Mouse (Mus musculus) heart, embryonic 10.5 days (tissue): ENCODE measurements around the gene Klf3. TPM values are rescaled to one million over a fixed set of nuclear protein-coding genes. Genes with fewer than 3 reads are reported as not detected.
A peak's percentile ranks its signal among the peaks of the same experiment; 100 is the strongest.

Experiments
- DNase-seq: peaks from one replicate; pipeline ENCODE4 v3.0.0-alpha.2; 2017; ENCODE audit warnings: low spot score
- H3K27ac ChIP-seq: fragments of 300-500 bp; sonication (generic); 2 replicates; pipeline ENCODE4 v1.5.1; 2016; ENCODE audit warnings: mild to moderate bottlenecking
- H3K27me3 ChIP-seq: fragments of 300-500 bp; sonication (generic); 2 replicates; pipeline ENCODE4 v1.6.1; 2016; ENCODE audit warnings: mild to moderate bottlenecking; ENCODE audit not compliant: poor library complexity, insufficient read depth, severe bottlenecking
- H3K36me3 ChIP-seq: fragments of 300-500 bp; sonication (generic); 2 replicates; pipeline ENCODE4 v1.6.1; 2016; ENCODE audit warnings: mild to moderate bottlenecking, moderate library complexity
- H3K4me1 ChIP-seq: fragments of 300-500 bp; sonication (generic); 2 replicates; pipeline ENCODE4 v1.6.1; 2016; ENCODE audit warnings: mild to moderate bottlenecking
- H3K4me3 ChIP-seq: fragments of 300-500 bp; sonication (generic); 2 replicates; pipeline ENCODE4 v1.5.1; 2016; ENCODE audit warnings: mild to moderate bottlenecking, moderate library complexity
- H3K9me3 ChIP-seq: fragments of 300-500 bp; sonication (generic); 2 replicates; pipeline ENCODE4 v1.6.1; 2016; ENCODE audit warnings: mild to moderate bottlenecking, moderate library complexity
- WGBS: fragments of 180-500 bp; shearing (Covaris S2); methylation state at CpG from one replicate; pipeline ENCODE4 v1.1.7; 2016; 5-methylcytosine and 5-hydroxymethylcytosine counted together
- polyA plus RNA-seq: library from polyadenylated mRNA; unstranded; fragments of >200 nt; fragmentation: Nextera tagmentation; extraction: Ambion mirVana; gene quantifications from 2 replicates; pipeline ENCODE4 v1.2.1, GENCODE M21; 2016

Klf3 gene
- polyA plus RNA-seq, 1 experiment from 2014 or later: 61.8 TPM

DNA sequence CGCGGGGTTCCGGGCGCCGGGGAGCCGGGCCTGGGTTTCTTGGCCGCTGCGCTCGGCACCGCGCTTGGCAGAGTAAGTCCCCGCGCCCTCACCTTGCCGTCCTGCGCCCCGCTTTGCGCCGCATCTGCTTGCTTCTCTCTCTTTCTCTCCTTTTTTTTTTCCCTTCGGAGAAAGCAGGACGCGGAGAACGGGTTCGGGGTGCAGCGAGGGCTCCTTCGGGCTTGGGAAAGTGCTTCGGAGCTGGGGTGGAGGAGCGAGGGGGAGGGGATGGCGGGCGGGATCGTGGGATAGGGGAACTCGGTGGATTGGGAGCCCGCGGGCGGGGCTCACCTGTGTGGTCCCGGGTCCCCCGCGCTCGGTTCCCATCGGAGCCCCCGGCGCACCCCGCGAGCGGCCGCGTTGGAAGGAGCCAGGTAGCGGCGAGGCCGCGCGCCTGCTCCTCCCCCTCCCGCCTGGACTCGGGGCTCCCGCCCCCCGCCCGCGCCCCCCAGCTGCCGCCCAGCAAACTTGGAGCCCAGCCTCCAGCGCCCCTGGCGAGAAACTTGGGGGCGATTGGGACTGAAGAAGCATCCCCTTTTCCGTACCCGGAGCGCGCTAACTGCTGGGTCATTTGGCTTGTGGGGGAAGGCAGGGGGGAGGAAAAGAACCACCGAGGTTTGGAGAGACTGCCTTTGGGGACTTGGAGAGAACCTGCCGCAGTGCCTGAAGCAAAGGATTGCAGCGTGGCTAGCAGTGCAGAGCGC, 703 bp downstream of the Klf3 start:
- Histone ChIP-seq H3K4me3 (peak overlapping the region; percentile 96), H3K36me3 (no peaks in the 10 kb centered on the region; the same call in 1 of the 2 replicates), H3K27me3 (no peaks in the 10 kb centered on the region), H3K4me1 (peaks cover 56% of the 10 kb centered on the region), H3K27ac (peak overlapping the region; percentile 99), H3K9me3 (0 out of 2 replicates have a peak, but pooled peaks cover 5% of the 10 kb centered on the region)
- DNase-seq: peak; percentile 83
- WGBS: under 1% methylated on average over 68 of the region's 69 CpGs

DNA sequence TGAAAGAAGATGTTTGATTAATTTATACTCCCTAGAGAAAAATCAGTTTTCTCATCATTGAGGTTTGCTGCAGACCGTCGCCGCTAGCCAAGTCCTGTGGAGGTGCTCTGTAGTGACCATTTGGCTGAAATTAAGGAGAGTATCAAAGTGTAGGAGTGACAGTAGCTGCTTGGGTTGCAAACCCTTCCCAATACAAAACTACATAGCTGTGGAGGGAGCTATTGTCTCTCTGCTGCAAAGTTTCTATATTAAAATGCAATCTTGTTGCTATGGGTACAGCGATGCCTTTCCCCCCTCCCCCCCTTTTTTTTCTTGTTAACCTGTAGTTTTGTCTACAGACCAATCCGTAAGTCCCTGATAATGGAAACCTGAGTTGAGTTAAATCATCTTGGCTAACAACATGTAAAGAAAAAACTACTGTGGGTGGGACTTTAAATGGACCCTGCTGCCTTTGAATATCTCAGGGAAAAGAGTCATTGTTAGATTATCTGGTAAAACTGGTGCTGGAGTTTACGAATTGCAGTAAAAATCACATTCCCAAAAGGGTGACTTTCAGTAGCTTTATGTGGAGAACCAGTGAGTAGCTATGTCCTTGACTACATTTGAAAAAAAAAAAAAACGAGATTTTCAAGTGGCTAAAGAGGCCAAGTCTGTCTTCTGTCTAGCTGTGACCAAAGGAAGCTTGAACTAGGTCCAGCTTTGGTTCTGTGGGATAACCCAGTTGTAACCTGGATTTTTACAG, 2.1 kb downstream of the Klf3 start:
- H3K36me3 ChIP-seq: peaks cover 8% of the 10 kb centered on the region
- WGBS: 8% methylated on average over 7 of the region's 7 CpGs
- DNase-seq: no peak
- H3K4me1 ChIP-seq: peaks cover 70% of the 10 kb centered on the region
- H3K4me3 ChIP-seq: peak overlapping the region; percentile 96
- H3K27ac ChIP-seq: peak overlapping the region; percentile 99
- H3K9me3 ChIP-seq: no peaks in the 10 kb centered on the region
- no peaks in the 10 kb centered on the region for H3K27me3 ChIP-seq

DNA sequence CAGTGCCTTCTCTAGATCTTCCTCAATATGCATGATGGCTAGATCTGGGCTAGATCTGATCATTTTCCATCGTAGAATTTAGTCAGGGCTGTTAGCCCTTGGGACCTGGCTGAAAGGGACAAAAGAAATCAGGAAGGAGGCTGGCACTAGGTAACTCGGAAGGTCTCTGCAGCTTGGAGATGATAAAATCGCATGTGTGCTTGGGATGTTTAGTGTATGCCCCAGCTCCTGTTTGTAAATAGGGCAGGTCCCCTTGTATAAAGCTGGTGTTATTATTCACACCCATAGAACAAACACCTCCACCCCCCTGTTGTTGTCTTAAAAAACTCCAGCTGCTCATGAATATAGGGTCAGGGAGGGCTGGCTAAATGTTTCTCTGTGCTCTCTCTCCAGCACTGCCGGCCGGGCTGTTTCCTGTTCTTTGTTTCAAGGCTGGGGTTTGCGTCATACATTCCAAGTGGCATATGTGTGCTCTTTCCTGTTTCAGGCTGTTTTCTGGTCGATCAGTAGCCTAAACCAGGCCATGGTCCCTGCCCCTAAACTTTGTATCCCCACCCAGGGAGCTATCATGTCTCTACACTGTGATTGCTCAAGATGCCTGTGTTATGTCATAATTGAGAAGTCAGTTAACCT, 2.8 kb downstream of the Klf3 start:
- Histone ChIP-seq H3K4me1 (peaks cover 77% of the 10 kb centered on the region), H3K27me3 (no peaks in the 10 kb centered on the region), H3K9me3 (no peaks in the 10 kb centered on the region), H3K4me3 (peak overlapping the region; percentile 96), H3K27ac (peak overlapping the region; percentile 99), H3K36me3 (peaks cover 8% of the 10 kb centered on the region)
- DNase-seq: peak; percentile 86
- 3% methylated on average over 7 of the region's 7 CpGs for WGBS

DNA sequence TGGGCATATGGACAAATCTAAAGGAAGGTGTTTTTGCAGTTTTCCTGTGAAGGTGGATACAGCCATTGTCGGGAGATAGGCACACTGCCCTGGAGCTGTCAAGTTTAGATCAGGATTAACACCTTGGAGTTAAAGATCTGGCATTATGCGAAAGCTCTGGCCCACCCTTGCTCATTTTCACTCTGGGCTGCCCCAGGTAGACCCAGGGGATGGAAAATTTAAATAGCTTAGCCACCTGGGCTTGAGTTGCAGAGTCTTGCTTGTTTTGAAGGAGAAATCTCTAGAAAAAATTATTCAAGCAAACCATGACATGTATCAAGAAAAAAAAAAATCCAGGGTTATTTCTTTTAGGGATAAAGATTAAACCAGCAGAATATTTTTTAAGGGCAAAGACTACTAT, 3.4 kb downstream of the Klf3 start:
- Histone ChIP-seq H3K9me3 (no peaks in the 10 kb centered on the region), H3K36me3 (peaks cover 8% of the 10 kb centered on the region), H3K27me3 (no peaks in the 10 kb centered on the region), H3K27ac (peak overlapping the region; percentile 99), H3K4me3 (peak overlapping the region; percentile 96), H3K4me1 (peaks cover 79% of the 10 kb centered on the region)
- 10% methylated on average over 2 of the region's 2 CpGs for WGBS
- no peak for DNase-seq

DNA sequence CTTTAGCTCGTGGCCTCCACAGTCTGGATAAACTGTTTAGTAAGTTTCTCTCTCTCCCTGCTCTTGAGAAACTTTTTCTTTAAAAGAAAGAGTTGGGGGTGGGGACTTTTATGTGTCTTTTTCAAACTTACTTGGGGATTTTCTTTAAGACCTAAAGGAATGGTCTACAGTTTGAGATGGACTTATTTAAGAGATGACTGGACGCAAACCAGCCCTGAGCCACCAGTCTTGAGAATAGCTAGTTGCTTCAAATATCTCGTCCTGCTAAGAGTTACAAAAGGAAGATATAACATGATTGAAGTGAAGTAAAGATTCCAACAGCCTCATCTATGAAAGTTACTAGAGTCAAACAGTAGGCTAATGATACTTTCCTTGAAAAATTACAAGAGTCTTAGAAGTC, 4.0 kb downstream of the Klf3 start:
- Histone ChIP-seq H3K27ac (peak overlapping the region; percentile 99), H3K4me3 (peak overlapping the region; percentile 43; the same call in 1 of the 2 replicates), H3K4me1 (peaks cover 83% of the 10 kb centered on the region), H3K9me3 (no peaks in the 10 kb centered on the region), H3K36me3 (peaks cover 8% of the 10 kb centered on the region), H3K27me3 (no peaks in the 10 kb centered on the region)
- 39% methylated on average over 3 of the region's 3 CpGs for WGBS
- DNase-seq: no peak

DNA sequence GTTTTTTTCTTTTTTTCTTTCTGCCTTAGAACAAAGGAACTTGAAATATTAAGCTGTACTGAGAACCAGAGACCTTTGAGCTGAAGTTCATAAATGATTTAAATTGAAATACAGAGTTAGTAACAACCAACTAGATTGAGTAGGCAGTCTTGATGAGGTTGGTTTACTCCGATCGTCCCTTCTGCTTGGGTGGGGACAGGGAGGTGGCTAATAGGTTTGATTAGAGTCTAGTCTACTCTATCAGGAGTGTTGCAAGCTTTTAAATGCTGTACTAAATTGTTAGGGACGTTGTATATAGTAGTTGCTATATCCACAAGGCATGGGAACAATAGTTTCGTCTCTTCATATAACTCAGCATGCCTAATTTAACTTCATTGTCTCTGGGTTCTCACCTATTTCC, 4.4 kb downstream of the Klf3 start:
- Histone ChIP-seq H3K36me3 (peaks cover 8% of the 10 kb centered on the region), H3K9me3 (no peaks in the 10 kb centered on the region), H3K4me1 (peaks cover 84% of the 10 kb centered on the region), H3K27me3 (no peaks in the 10 kb centered on the region), H3K27ac (peak overlapping the region; percentile 99), H3K4me3 (peak overlapping the region; percentile 43)
- DNase-seq: no peak
- 29% methylated on average over 4 of the region's 4 CpGs for WGBS

DNA sequence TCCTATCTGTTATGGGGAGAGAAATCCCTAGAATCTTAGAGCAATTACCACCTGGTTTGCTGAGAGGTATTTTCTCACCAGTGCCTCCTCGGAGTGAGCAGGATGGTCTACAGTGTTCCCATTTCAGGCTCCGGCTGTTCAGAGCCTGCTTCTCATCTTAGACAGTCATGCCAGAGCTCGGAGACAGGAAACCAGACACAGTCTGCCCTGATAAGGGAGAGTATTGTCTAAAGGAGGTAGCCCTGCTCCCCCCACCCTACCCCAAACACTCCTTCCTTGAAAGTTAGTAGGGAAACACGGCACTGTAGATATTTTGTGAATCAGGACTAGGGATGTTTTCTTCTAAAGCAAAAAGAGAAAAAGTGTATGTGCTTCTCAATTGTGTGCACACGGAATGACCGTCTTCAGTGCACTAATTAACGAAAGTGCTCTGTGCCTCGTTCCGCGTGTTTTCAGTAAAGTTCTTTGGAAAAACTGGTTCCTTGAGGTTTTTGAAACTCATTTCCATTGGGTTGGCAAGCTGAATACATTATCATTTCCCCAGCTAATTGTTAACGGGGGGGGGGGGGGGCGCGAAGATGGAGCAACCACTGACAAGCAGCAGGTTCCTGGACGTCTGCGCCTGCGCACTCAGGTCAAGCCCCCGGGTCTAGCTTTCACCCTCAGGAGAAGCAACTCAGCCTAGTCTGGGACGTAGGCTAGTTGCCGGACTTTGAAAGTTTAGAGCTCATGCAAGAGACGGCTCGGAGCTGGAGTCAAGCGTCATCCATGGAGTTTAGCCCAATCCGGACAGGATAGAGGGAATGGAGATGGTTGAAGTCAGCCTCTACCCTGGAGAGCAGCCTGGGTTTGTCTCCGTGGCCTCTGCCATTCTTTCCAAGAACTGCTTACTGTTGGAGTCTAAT, 5.2 kb downstream of the Klf3 start:
- peak; percentile 87 for DNase-seq
- Histone ChIP-seq H3K4me3 (peak overlapping the region; percentile 43), H3K27me3 (no peaks in the 10 kb centered on the region), H3K4me1 (peaks cover 81% of the 10 kb centered on the region), H3K27ac (peak overlapping the region; percentile 99), H3K9me3 (no peaks in the 10 kb centered on the region), H3K36me3 (peaks cover 8% of the 10 kb centered on the region)
- 34% methylated on average over 24 of the region's 24 CpGs for WGBS

DNA sequence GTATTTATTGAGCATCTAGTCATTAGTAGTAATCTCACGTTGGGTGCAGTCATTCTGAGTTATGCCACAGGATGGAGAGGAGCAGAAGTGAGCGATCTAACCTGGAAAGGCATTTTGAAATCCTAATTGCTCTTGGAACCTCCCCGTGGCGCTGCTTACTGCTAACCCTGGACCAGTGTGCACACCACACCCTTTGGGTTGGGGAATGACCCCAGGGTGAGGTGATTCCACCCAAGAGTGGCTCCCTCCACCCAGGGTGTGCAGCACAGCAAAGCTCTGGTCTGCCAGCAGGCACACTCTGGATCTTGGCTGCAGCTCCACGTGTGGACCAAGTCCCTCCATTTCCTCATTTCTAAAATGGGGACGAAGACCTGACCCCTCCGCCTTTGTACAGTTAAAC, 6.1 kb downstream of the Klf3 start:
- Histone ChIP-seq H3K36me3 (peaks cover 8% of the 10 kb centered on the region), H3K27me3 (no peaks in the 10 kb centered on the region), H3K4me1 (peaks cover 85% of the 10 kb centered on the region), H3K9me3 (no peaks in the 10 kb centered on the region), H3K4me3 (peak overlapping the region; percentile 43; the same call in 1 of the 2 replicates), H3K27ac (peak overlapping the region; percentile 99)
- DNase-seq: no peak
- WGBS: 82% methylated on average over 7 of the region's 7 CpGs

DNA sequence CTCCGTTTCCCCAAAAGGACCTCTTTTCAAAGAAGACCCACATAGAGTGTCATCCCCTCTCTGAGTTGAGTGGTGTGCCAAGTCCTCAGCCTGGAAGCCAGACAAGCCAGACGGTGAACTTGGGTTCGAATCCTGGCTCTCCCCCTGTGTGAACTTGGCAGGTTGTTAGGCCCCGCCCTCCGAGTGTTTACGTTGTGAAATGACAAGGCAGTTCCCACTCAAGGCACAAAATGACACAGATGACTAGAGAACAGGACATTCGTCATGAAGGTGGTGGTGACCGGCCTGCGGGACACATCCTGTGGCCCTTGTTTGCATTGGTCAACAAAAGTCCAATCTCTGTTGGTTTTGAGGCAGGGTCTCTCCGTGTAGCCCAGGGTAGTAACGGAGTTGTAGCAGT, 6.7 kb downstream of the Klf3 start:
- peaks cover 88% of the 10 kb centered on the region for H3K4me1 ChIP-seq
- peak overlapping the region; percentile 99; the same call in 1 of the 2 replicates for H3K27ac ChIP-seq
- DNase-seq: no peak
- no peak overlapping the region for H3K4me3 ChIP-seq
- H3K9me3 ChIP-seq: no peaks in the 10 kb centered on the region
- H3K27me3 ChIP-seq: no peaks in the 10 kb centered on the region
- peaks cover 8% of the 10 kb centered on the region for H3K36me3 ChIP-seq
- WGBS: 79% methylated on average over 11 of the region's 11 CpGs

DNA sequence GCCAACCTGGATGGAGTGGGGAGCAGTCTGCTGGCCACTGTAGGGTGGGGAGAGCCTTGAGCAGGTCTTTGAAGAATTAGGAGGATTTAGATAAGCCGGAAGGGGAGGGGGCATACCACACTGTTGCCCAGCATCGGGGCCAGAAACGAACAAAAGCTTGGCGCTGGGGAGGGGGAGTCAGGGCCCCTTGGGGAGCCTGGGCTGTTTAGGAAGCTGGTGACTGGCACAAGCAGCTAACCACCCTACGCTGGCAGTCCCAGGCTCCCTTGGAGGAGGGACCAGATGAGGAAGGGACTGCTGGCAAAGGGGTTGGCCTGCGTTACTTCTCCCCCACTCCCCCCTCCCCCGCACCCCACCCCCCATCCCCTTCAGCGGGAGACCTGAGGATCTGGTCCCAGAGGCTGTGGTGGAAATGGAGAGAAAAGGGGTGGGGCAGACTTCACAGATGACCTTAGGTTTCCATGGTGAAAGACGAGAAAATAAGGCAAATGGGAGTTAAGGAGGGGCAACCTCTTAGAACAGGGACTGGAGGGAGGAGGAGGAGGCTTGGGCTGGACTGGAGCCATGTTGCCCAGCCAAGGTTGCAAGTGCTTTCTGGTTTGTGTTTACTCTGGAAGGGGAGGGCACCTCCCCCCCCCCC, 7.8 kb downstream of the Klf3 start:
- Histone ChIP-seq H3K4me3 (peak overlapping the region; percentile 44), H3K4me1 (peaks cover 85% of the 10 kb centered on the region), H3K36me3 (peaks cover 8% of the 10 kb centered on the region), H3K9me3 (no peaks in the 10 kb centered on the region), H3K27ac (peak overlapping the region; percentile 99), H3K27me3 (no peaks in the 10 kb centered on the region)
- DNase-seq: no peak
- WGBS: under 1% methylated on average over 9 of the region's 9 CpGs

DNA sequence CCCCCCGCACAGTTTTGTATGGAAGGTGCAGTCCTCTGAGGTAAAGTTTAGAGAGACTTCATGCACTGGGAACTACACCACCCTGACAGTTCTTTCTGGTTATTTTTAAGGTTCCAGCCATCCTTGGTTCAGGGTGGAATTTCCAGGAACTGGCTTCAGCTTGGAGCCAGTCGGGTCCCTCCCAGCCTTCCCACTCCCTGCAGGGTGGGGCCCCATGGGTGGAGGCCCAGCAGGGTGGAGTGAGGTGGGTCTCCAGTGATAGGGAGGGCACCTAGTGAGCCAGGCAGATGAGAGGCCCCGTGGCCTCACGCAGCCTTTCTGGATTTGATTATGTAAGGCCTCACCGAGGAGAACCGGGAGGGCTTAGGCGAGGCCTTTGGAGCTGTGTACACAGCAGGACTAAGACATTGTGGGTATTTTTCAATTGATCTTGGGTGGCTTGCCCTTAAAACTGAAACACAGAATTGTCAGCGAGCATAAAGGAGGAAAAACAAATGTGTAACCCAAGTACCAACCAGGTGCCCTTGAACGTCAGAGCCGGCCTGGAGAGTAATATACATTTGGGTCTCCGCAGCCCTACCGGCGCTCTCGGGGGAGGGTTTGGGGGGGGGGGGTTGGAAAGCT, 8.4 kb downstream of the Klf3 start:
- peak; percentile 91 for DNase-seq
- Histone ChIP-seq H3K27ac (peak overlapping the region; percentile 99), H3K27me3 (no peaks in the 10 kb centered on the region), H3K4me1 (peaks cover 85% of the 10 kb centered on the region), H3K4me3 (peak overlapping the region; percentile 44), H3K36me3 (peaks cover 10% of the 10 kb centered on the region), H3K9me3 (no peaks in the 10 kb centered on the region)
- 5% methylated on average over 14 of the region's 14 CpGs for WGBS
